Mouse (Mus musculus) limb, embryonic 12.5 days (tissue): ENCODE measurements at regions not wholly inside any gene's neighbourhood (a gene's known extent, or its start where the extent isn't known, plus 50 kb on each side); places are given as distances from the start of the nearest gene placed in this dataset.

ENCODE experiments used
- ATAC-seq: fragments of 200-750 bp; cut with Nextera tagmentation; 2 replicates; pipeline ENCODE4 v1.8.0; 2017; ENCODE audit warnings: low read depth, moderate TSS enrichment; ENCODE audit not compliant: insufficient number of reproducible peaks, insufficient read depth, low FRiP score, low TSS enrichment
- H3K27ac ChIP-seq: fragments of 300-500 bp; sonication (generic); 2 replicates; pipeline ENCODE4 v1.5.1; 2016; ENCODE audit warnings: mild to moderate bottlenecking, moderate library complexity
- H3K27me3 ChIP-seq: fragments of 300-500 bp; sonication (generic); 2 replicates; pipeline ENCODE4 v1.6.1; 2016; ENCODE audit warnings: mild to moderate bottlenecking, moderate library complexity
- H3K36me3 ChIP-seq: fragments of 300-500 bp; sonication (generic); 2 replicates; pipeline ENCODE4 v1.6.1; 2016; ENCODE audit warnings: mild to moderate bottlenecking, moderate library complexity
- H3K4me1 ChIP-seq: fragments of 300-500 bp; sonication (generic); replicated peaks from 2 replicates; pipeline ENCODE4 v1.6.1; 2016
- H3K4me2 ChIP-seq: fragments of 300-500 bp; sonication (generic); 2 replicates; pipeline ENCODE4 v1.6.1; 2016; ENCODE audit warnings: mild to moderate bottlenecking, moderate library complexity
- H3K4me3 ChIP-seq: fragments of 300-500 bp; sonication (generic); replicated peaks from 2 replicates; pipeline ENCODE4 v1.5.1; 2016; ENCODE audit warnings: mild to moderate bottlenecking
- H3K9ac ChIP-seq: fragments of 300-500 bp; sonication (generic); replicated peaks from 2 replicates; pipeline ENCODE4 v1.6.1; 2016; ENCODE audit warnings: mild to moderate bottlenecking, moderate library complexity
- H3K9me3 ChIP-seq: fragments of 300-500 bp; sonication (generic); 2 replicates; pipeline ENCODE4 v1.6.1; 2016; ENCODE audit warnings: mild to moderate bottlenecking, moderate library complexity
- whole genome bisulfite sequencing: fragments of 180-500 bp; shearing (Covaris S2); methylation state at CpG from one replicate; pipeline ENCODE4 v1.1.7; 2016; 5-methylcytosine and 5-hydroxymethylcytosine counted together

GRCm38 (mm10) chr3:21892864-21893404, 183.5 kb upstream of the Tbl1xr1 start:
- Histone ChIP-seq H3K36me3 (no peaks in the 10 kb centered on the region), H3K4me3 (no peak overlapping the region), H3K27ac (no peak overlapping the region), H3K4me2 (no peak overlapping the region), H3K9me3 (no peaks in the 10 kb centered on the region), H3K4me1 (peaks cover 8% of the 10 kb centered on the region; the same call in 1 of the 2 replicates), H3K27me3 (no peaks in the 10 kb centered on the region), H3K9ac (no peak overlapping the region)
- no peak for ATAC-seq
- 44% methylated on average over 8 of the region's 8 CpGs for WGBS

DNA sequence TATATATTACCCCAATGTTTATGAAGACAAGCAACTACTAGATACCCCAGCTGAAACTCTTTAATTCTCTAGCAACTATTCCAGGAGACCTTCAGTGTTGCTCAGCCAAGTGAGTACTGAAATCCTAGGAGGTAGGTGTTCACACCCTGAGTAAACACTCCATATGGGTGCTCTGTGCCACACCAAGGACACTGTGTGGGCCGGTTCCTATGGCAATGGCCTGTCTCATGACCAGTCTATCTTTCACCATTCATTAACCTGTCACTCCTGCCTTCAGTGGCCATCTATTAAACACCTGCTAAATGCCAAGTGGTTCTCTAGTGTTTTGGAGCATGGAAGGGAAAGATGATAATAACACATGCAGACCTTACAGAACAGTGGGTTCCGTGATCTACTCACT, 180.9 kb upstream of the Tbl1xr1 start:
- Histone ChIP-seq H3K27ac (no peak overlapping the region), H3K9ac (no peak overlapping the region), H3K36me3 (no peaks in the 10 kb centered on the region), H3K4me3 (no peak overlapping the region), H3K4me1 (peaks cover 8% of the 10 kb centered on the region; the same call in 1 of the 2 replicates), H3K9me3 (no peaks in the 10 kb centered on the region), H3K4me2 (no peak overlapping the region), H3K27me3 (no peaks in the 10 kb centered on the region)
- no peak for ATAC-seq
- 87% methylated on average over 2 of the region's 2 CpGs for WGBS

DNA sequence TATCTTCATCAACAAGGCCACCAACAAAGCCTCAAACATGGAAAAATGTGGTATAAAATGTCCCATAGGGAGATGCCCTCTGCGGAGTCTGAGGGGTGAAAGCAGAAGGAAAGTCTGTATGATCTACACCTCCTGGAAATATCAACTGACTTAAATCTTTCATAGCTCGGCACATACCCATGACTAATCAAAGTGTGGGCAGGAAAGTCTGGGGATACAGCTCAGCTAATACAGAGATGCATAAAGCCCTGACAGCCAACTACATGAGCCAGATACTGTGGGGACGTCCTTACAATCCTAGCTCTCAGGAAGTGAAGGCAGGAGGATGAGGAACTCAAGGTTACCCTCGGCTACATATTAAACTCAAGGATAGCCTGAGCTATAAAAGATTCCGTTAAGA, 178.2 kb upstream of the Tbl1xr1 start:
- ATAC-seq, result no peak
- Histone ChIP-seq H3K9me3 (no peaks in the 10 kb centered on the region), H3K27ac (no peak overlapping the region), H3K36me3 (no peaks in the 10 kb centered on the region), H3K9ac (no peak overlapping the region), H3K27me3 (no peaks in the 10 kb centered on the region), H3K4me2 (no peak overlapping the region), H3K4me3 (no peak overlapping the region), H3K4me1 (no peaks in the 10 kb centered on the region)
- WGBS, result 79% methylated on average over 5 of the region's 5 CpGs

DNA sequence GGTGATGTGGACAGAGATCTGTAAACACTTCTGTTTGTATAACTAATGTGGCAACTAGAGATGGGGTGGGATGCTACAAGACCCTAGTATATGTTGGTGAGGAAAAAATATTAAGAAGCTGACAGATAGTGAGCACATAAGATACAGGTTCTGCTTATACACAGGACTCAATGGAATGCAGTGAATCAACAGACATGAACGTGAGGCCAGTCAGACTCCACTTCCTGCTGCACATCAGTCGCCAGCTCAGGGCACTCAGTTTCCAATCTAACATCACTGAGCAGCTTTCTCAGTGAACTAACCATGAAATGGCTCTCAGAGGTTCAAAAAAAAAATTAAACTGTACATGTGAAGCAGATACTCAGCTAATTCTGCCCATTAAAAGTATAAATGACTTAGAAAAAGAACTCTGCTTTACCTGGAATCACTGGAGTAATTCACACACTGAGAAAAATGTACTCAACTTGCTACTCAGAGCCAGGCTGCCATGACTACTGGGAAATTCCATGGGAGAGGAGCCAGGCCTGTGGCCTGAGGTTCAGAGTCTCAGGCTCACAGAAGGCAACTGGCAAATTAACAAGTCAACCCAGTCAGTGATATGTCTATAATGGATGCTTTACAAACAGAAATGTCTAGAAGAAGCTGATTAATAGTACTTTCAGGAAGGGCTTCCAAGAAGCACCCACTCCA, 170.9 kb upstream of the Tbl1xr1 start:
- Histone ChIP-seq H3K4me1 (no peaks in the 10 kb centered on the region), H3K9ac (no peak overlapping the region), H3K9me3 (no peaks in the 10 kb centered on the region), H3K4me2 (no peak overlapping the region), H3K36me3 (no peaks in the 10 kb centered on the region), H3K27ac (no peak overlapping the region), H3K27me3 (no peaks in the 10 kb centered on the region), H3K4me3 (no peak overlapping the region)
- 66% methylated on average over 2 of the region's 2 CpGs for WGBS
- no peak for ATAC-seq

DNA sequence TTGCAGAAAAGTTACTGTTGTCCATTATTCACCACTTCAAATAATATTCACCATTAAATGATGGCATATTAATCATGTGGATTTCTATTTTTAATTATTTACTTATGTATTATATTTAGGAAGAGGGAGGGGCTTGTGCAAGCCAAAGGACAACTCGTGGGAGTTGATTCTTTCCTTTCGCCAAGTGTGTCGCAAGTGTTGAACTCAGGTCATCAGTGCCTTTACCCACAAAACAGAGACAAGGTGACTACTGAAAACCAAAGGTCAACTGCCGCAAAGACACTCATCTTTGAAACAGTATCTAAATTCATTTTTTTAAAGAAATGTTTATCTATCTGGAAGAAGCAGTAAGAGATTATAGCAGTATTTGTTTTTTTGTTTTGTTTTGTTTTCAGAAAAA, 167.6 kb upstream of the Tbl1xr1 start:
- ATAC-seq, result no peak
- Histone ChIP-seq H3K4me3 (no peak overlapping the region), H3K27ac (no peak overlapping the region), H3K4me1 (no peaks in the 10 kb centered on the region), H3K9me3 (no peaks in the 10 kb centered on the region), H3K27me3 (no peaks in the 10 kb centered on the region), H3K4me2 (no peak overlapping the region), H3K9ac (no peak overlapping the region), H3K36me3 (no peaks in the 10 kb centered on the region)
- WGBS, result 93% methylated on average over 4 of the region's 4 CpGs

DNA sequence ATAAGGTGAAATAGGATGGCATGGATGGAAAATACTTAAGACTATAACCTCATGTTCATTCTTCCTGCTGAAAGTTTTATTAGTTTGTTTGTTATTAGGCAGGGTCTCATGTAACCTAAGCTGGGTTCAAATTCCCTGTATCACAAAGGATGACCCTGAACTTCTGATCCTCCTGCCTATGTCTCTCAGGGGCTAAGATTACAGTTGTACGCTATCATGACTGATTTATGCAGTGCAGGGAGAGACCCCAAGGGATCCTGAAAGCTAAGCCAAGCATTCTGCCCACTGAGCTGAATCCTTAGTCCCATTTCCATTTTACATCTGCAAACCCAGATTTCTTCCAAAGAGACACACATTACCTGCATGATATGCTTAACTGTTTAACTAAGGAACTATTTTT, 166.4 kb upstream of the Tbl1xr1 start:
- H3K4me3 ChIP-seq, result no peak overlapping the region
- 70% methylated on average over 1 of the region's 1 CpGs for WGBS
- H3K27ac ChIP-seq, result no peak overlapping the region
- no peaks in the 10 kb centered on the region for H3K27me3 ChIP-seq
- H3K9me3 ChIP-seq, result no peaks in the 10 kb centered on the region
- no peaks in the 10 kb centered on the region for H3K4me1 ChIP-seq
- H3K9ac ChIP-seq, result no peak overlapping the region
- no peak for ATAC-seq
- H3K4me2 ChIP-seq, result no peak overlapping the region
- no peaks in the 10 kb centered on the region for H3K36me3 ChIP-seq

- Histone ChIP-seq H3K27me3 (no peaks in the 10 kb centered on the region), H3K4me2 (no peak overlapping the region), H3K9me3 (peaks cover 3% of the 10 kb centered on the region; the same call in 1 of the 2 replicates), H3K4me3 (no peak overlapping the region), H3K4me1 (no peaks in the 10 kb centered on the region), H3K9ac (no peak overlapping the region), H3K27ac (no peak overlapping the region), H3K36me3 (no peaks in the 10 kb centered on the region)
- no peak for ATAC-seq
These were observed 165.4 kb upstream of the Tbl1xr1 start for GRCm38 (mm10) chr3:21911071-21911470.

DNA sequence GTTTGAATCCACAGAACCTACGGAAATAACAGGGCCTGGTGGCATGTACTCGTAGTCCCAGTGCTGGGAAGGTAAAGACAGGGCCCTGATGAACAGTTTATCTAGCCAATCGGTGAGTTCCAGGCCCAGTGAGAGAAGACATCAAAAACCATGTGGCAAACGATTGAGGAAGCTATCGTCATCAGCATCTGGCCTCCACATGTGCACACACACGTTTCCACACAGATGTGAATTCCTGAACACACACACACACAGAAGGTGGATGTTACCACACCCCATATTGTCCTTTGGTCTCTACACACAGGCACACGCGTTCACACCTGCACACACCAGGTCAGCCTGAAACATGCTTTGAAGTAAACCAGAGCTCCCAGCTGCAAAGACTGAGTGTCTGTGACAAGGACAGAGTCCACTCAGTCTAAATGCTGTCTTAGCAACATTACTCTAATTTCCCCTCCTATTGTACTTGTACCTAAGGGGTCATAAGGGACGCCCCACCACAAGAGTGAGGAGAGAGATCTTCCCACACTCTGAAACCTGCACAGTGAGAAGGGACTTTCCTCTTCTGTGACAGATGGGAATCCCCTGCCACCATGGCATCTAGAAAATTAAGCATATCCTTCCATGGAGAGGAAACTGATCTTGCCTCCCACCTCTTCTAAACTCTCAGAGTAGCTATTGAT, 159.1 kb upstream of the Tbl1xr1 start:
- no peak overlapping the region for H3K27ac ChIP-seq
- H3K9ac ChIP-seq, result no peak overlapping the region
- H3K9me3 ChIP-seq, result peaks cover 3% of the 10 kb centered on the region; the same call in 1 of the 2 replicates
- WGBS, result 58% methylated on average over 9 of the region's 9 CpGs
- no peak for ATAC-seq
- H3K27me3 ChIP-seq, result no peaks in the 10 kb centered on the region
- no peaks in the 10 kb centered on the region for H3K36me3 ChIP-seq
- H3K4me1 ChIP-seq, result no peaks in the 10 kb centered on the region
- H3K4me2 ChIP-seq, result no peak overlapping the region
- H3K4me3 ChIP-seq, result no peak overlapping the region

DNA sequence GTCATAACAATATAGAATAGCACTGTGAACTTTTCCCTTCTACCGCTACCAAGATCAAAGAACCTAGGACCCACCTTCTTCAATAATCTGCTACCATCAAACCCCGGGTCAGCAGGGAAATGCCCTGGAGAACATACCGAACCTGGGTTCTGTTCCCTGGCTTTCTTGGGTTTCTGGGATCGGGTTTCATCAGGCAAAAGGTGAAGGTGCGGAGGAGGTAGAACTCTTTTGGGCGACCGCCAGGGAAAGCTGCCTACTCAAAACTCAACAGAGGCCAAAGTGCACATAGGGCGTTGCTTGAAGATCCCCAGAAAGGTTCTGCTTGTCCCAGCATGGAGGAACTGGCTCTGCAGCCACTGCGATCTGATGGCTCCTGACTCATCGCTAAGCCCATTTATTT, 158.0 kb upstream of the Tbl1xr1 start:
- H3K27me3 ChIP-seq, result no peaks in the 10 kb centered on the region
- H3K9me3 ChIP-seq, result peaks cover 3% of the 10 kb centered on the region; the same call in 1 of the 2 replicates
- 89% methylated on average over 10 of the region's 10 CpGs for WGBS
- H3K4me1 ChIP-seq, result no peaks in the 10 kb centered on the region
- no peak for ATAC-seq
- no peak overlapping the region for H3K4me2 ChIP-seq
- no peak overlapping the region for H3K27ac ChIP-seq
- H3K36me3 ChIP-seq, result no peaks in the 10 kb centered on the region
- no peak overlapping the region for H3K9ac ChIP-seq
- H3K4me3 ChIP-seq, result no peak overlapping the region

GRCm38 (mm10) chr3:21919931-21920330, 156.5 kb upstream of the Tbl1xr1 start:
- Histone ChIP-seq H3K4me1 (no peaks in the 10 kb centered on the region), H3K27ac (no peak overlapping the region), H3K4me3 (no peak overlapping the region), H3K36me3 (no peaks in the 10 kb centered on the region), H3K4me2 (no peak overlapping the region), H3K9me3 (peaks cover 3% of the 10 kb centered on the region; the same call in 1 of the 2 replicates), H3K27me3 (no peaks in the 10 kb centered on the region), H3K9ac (no peak overlapping the region)
- WGBS, result 93% methylated on average over 7 of the region's 7 CpGs
- no peak for ATAC-seq

- Histone ChIP-seq H3K27ac (no peak overlapping the region), H3K9ac (no peak overlapping the region), H3K9me3 (no peaks in the 10 kb centered on the region), H3K4me2 (no peak overlapping the region), H3K4me1 (peaks cover 22% of the 10 kb centered on the region), H3K4me3 (no peak overlapping the region), H3K27me3 (no peaks in the 10 kb centered on the region), H3K36me3 (no peaks in the 10 kb centered on the region)
- ATAC-seq, result no peak
- WGBS, result 90% methylated on average over 6 of the region's 6 CpGs
These were observed 144.5 kb upstream of the Tbl1xr1 start for GRCm38 (mm10) chr3:21931951-21932350.
